ENCODE assay signal across 12 mouse cellular contexts in genomic region chrX:143932530-143932929, GRCm38 (mm10). TPM values are rescaled to one million over a fixed set of nuclear protein-coding genes. Genes with fewer than 3 reads are reported as not detected.
DNase-seq lines count a peak whose midpoint lies in the region; ATAC-seq and TF ChIP-seq lines count a peak whose summit lies in the region.
"Had no signal": no experiment of that assay in that cellular context is flagged by ENCODE, and none has a peak within 500 bp of the region (broad histone marks: within the 10 kb centered on the region; RNA-seq: fewer than 3 reads in every experiment).

No protein-coding gene starts in this region.

- H3K36me3 ChIP-seq in forebrain, postnatal 0 days (ENCODE audit: insufficient read depth), result no peaks in the 10 kb centered on the region
- H3K36me3 ChIP-seq in limb, embryonic 14.5 days (ENCODE audit: control insufficient read depth, insufficient read depth, low read length), result no peaks in the 10 kb centered on the region
- no peaks in the 10 kb centered on the region for H3K36me3 ChIP-seq in neural tube, embryonic 15.5 days
- H3K36me3 ChIP-seq: heart, embryonic 10.5 days had no signal

- no peaks in the 10 kb centered on the region for H3K9me3 ChIP-seq in forebrain, postnatal 0 days (ENCODE audit: low read length)
- H3K9me3 ChIP-seq in limb, embryonic 14.5 days (ENCODE audit: control insufficient read depth, low read length), result no peaks in the 10 kb centered on the region
- H3K9me3 ChIP-seq in neural tube, embryonic 15.5 days (replicated peaks), result no peaks in the 10 kb centered on the region
- H3K9me3 ChIP-seq: heart, embryonic 10.5 days had no signal

- peak; percentile 70 for ATAC-seq in forebrain, postnatal 0 days
- ATAC-seq in limb, embryonic 14.5 days (ENCODE audit: low FRiP score, low read depth), result no peak
- peak; percentile 79 for ATAC-seq in neural tube, embryonic 15.5 days (ENCODE audit: low FRiP score)

- TF ChIP-seq POLR2A in limb, embryonic 14.5 days (IDR thresholded peaks at IDR 0.05; ENCODE audit: borderline replicate concordance, extremely low read depth, insufficient read depth, insufficient read length), result no peak

- H3K9ac ChIP-seq in forebrain, postnatal 0 days, result peak overlapping the region; percentile 69
- 0 out of 2 replicates have a peak overlapping the region, but pooled peaks have one; percentile 29 for H3K9ac ChIP-seq in limb, embryonic 14.5 days (ENCODE audit: low read depth, low read length, severe bottlenecking)
- H3K9ac ChIP-seq in neural tube, embryonic 15.5 days (replicated peaks), result peak overlapping the region; percentile 51

- 27% methylated on average over 1 of the region's 1 CpGs for WGBS in forebrain, postnatal 0 days
- WGBS in limb, embryonic 14.5 days, result 56% methylated on average over 1 of the region's 1 CpGs
- 30% methylated on average over 1 of the region's 1 CpGs for WGBS in neural tube, embryonic 15.5 days

- peak overlapping the region; percentile 50 for H3K4me3 ChIP-seq in layer of hippocampus, adult 2 months
- peak overlapping the region; percentile 49 for H3K4me3 ChIP-seq in forebrain, postnatal 0 days (ENCODE audit: low read depth, low read length)
- H3K4me3 ChIP-seq in limb, embryonic 14.5 days (replicated peaks; ENCODE audit: low read length), result peak overlapping the region; percentile 17
- peak overlapping the region; percentile 47 for H3K4me3 ChIP-seq in neural tube, embryonic 15.5 days (replicated peaks)
- H3K4me3 ChIP-seq: heart, embryonic 10.5 days had no signal

- DNase-seq in layer of hippocampus, adult 2 months (ENCODE audit: low spot score in 2 of 2), result no peak
- no peak for DNase-seq in layer of hippocampus, postnatal 36 days
- peak; percentile 46 for DNase-seq in forebrain, postnatal 0 days
- DNase-seq in limb, embryonic 14.5 days (ENCODE audit: low spot score), result no peak
- DNase-seq in gastrocnemius, postnatal 25 days, result no peak
- DNase-seq in cerebellum, adult 11-12 months, result no peak
- DNase-seq in heart, adult 8-10 months (ENCODE audit: low spot score), result no peak
- DNase-seq: thymus, adult 2 months had no signal

- H3K27me3 ChIP-seq in forebrain, postnatal 0 days (ENCODE audit: insufficient read depth, low read length), result no peaks in the 10 kb centered on the region
- H3K27me3 ChIP-seq in limb, embryonic 14.5 days (ENCODE audit: control insufficient read depth, insufficient read depth, low read length), result no peaks in the 10 kb centered on the region
- H3K27me3 ChIP-seq in neural tube, embryonic 15.5 days (replicated peaks), result no peaks in the 10 kb centered on the region

- H3K4me2 ChIP-seq in forebrain, postnatal 0 days (ENCODE audit: low read depth), result peak overlapping the region; percentile 46
- peak overlapping the region; percentile 18; the same call in 1 of the 2 replicates for H3K4me2 ChIP-seq in limb, embryonic 14.5 days (replicated peaks; ENCODE audit: low read depth, low read length, severe bottlenecking)
- no peak overlapping the region for H3K4me2 ChIP-seq in neural tube, embryonic 15.5 days

- TF ChIP-seq CTCF in layer of hippocampus, adult 2 months (conservative IDR thresholded peaks at IDR 0.05), result no peak
- no peak for TF ChIP-seq CTCF in forebrain, postnatal 0 days (IDR thresholded peaks at IDR 0.05; ENCODE audit: low read depth)

- peak overlapping the region; percentile 75 for H3K27ac ChIP-seq in layer of hippocampus, adult 2 months
- H3K27ac ChIP-seq in forebrain, postnatal 0 days (ENCODE audit: low read depth, low read length), result peak overlapping the region; percentile 92
- no peak overlapping the region for H3K27ac ChIP-seq in limb, embryonic 14.5 days (replicated peaks; ENCODE audit: low read depth, low read length)
- H3K27ac ChIP-seq in neural tube, embryonic 15.5 days (replicated peaks), result peak overlapping the region; percentile 84
- H3K27ac ChIP-seq: heart, embryonic 10.5 days had no signal

- H3K4me1 ChIP-seq in forebrain, postnatal 0 days (ENCODE audit: insufficient read depth), result no peaks in the 10 kb centered on the region
- H3K4me1 ChIP-seq in limb, embryonic 14.5 days (ENCODE audit: control insufficient read depth, insufficient read depth, low read length), result no peaks in the 10 kb centered on the region
- 0 out of 2 replicates have a peak, but pooled peaks cover 3% of the 10 kb centered on the region for H3K4me1 ChIP-seq in neural tube, embryonic 15.5 days
- H3K4me1 ChIP-seq: heart, embryonic 10.5 days had no signal

RNA-seq across cellular contexts. Expression of gene Dcx, which starts 0.6 kb away (rescaled TPM):
- 10 to 100 TPM; 13.1 to 13.8 TPM for total RNA-seq in layer of hippocampus, adult 2 months (2021)
- total RNA-seq in layer of hippocampus, postnatal 36 days (2021), result 10 to 100 TPM; 15.3 to 16.8 TPM
- total RNA-seq in forebrain, postnatal 0 days (2014; rRNA removed), result 334 and 422 TPM in 2 replicates
- 156 and 219 TPM in 2 replicates for polyA plus RNA-seq in forebrain, postnatal 0 days (2015; fragmentation: Nextera tagmentation; extraction: Ambion mirVana)
- polyA plus RNA-seq in limb, embryonic 14.5 days (2012; rRNA removed), result 10.5 TPM in 2 replicates
- 12.2 and 13.0 TPM in 2 replicates for polyA plus RNA-seq in limb, embryonic 14.5 days (2014; fragmentation: Nextera tagmentation; extraction: Ambion mirVana)
- polyA plus RNA-seq in neural tube, embryonic 15.5 days (2015; fragmentation: Nextera tagmentation; extraction: Ambion mirVana), result 220 and 254 TPM in 2 replicates
- total RNA-seq in gastrocnemius, postnatal 25 days (2021), result under 1 TPM in 1 of 2 experiments, not detected in 1; 0.16 TPM
- total RNA-seq in heart, adult 8-10 months (2022), result not detected
- total RNA-seq: neutrophil, adult 5-6 weeks had no signal
- polyA plus RNA-seq: C2C12 had no signal

Comparison
In these comparisons a context has a peak if more than half of its experiments do, and no peak if none do; other contexts are left out.
1. RNA of gene Dcx, which starts 0.6 kb away (total RNA-seq): 334 to 422 TPM in forebrain, postnatal 0 days; 15.3 to 16.8 TPM in layer of hippocampus, postnatal 36 days, 13.1 to 13.8 TPM in layer of hippocampus, adult 2 months, 0.16 TPM in gastrocnemius, postnatal 25 days and not detected in heart, adult 8-10 months; every median in the first group is over 10 times any median in the second.
2. Peak in every context shown above with its lines, with median percentiles within 50 percentile points of each other: H3K4me3 ChIP-seq and H3K9ac ChIP-seq.